Mouse (Mus musculus): ENCODE results near the gene Gm21887. TPM values are rescaled to one million over a fixed set of nuclear protein-coding genes. Genes with fewer than 3 reads are reported as not detected.
"Not testable (repeated sequence)": the region's sequence is repeated elsewhere in the genome, so short reads cannot be mapped to it uniquely, and the experiment has no call there.

Gm21887 gene
- polyA plus RNA-seq, 1 experiment from 2014 or later: 171 TPM

DNA sequence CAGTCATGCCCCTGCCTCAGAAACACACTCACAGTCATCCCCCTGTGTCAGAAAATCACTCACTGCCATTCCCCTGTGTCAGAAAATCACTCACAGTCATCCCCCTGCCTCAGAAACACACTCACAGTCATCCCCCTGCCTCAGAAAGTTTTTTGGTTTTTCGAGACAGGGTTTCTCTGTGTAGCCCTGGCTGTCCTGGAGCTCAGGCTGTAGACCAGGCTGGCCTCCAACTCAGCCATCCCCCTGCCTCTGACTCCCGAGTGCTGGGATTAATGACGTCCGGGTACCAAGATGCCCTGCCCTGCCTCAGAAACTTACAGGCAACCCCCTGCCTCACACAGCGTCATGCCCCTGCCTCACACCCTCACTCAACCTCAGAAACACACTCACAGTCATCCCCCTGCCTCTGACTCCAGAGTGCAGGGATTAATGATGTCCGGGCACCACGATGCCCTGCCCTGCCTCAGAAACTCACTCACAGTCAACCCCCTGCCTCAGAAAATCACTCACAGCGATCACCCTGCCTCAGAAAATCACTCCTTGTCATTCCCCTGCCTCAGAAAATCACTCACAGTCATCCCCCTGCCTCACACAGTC is 16.4 kb upstream of the Gm21887 start:
- not testable (repeated sequence) for H3K4me1 ChIP-seq (replicated peaks); H3K9ac ChIP-seq; H3K4me2 ChIP-seq; ATAC-seq (ENCODE audit: insufficient number of reproducible peaks, low FRiP score); H3K4me3 ChIP-seq; H3K27ac ChIP-seq (ENCODE audit: poor library complexity, severe bottlenecking); H3K27me3 ChIP-seq (replicated peaks)
- WGBS: 56% methylated on average over 5 of the region's 8 CpGs
- H3K9me3 ChIP-seq (replicated peaks): peaks cover 29% of the 10 kb centered on the region
- peaks cover 22% of the 10 kb centered on the region for H3K36me3 ChIP-seq

DNA sequence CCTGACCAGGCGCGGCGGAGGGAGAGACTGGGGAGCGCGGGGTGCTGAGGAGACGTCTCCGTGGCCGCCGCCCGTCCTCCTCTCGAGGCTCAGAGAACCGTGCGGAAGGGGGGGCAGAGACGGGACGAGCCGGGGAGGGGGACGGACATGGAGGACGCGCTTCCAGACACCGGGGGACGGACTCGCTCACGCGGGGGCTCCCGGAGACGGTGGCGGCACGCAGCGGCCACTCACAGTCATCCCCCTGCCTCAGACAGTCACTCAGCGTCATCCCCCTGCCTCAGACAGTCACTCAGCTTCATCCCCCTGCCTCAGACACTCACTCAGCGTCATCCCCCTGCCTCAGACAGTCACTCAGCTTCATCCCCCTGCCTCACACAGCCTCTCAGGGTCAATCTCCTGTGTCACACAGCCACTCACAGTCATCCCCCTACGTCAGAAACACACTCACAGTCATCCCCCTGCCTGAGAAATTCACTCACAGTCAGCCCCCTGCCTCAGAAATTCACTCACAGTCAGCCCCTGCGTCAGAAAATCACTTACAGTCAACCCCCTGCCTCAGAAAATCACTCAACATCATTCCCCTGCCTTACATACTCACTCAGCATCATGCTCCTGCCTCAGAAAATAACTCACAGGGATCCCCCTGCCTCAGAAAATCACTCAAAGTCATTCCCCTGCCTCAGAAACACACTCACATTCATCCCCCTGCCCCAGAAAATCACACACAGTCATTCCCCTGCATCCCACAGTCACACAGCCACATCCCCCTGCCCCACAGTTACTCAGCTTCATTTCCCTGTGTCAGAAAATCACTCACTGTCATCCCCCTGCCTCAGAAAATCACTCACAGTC is 15.2 kb upstream of the Gm21887 start:
- H3K4me2 ChIP-seq; H3K27ac ChIP-seq (ENCODE audit: poor library complexity, severe bottlenecking); H3K4me3 ChIP-seq; H3K27me3 ChIP-seq (replicated peaks); H3K4me1 ChIP-seq (replicated peaks); ATAC-seq (ENCODE audit: insufficient number of reproducible peaks, low FRiP score); H3K9ac ChIP-seq: not testable (repeated sequence)
- peaks cover 14% of the 10 kb centered on the region for H3K36me3 ChIP-seq
- H3K9me3 ChIP-seq (replicated peaks): peaks cover 22% of the 10 kb centered on the region
- WGBS: 29% methylated on average over 3 of the region's 33 CpGs

DNA sequence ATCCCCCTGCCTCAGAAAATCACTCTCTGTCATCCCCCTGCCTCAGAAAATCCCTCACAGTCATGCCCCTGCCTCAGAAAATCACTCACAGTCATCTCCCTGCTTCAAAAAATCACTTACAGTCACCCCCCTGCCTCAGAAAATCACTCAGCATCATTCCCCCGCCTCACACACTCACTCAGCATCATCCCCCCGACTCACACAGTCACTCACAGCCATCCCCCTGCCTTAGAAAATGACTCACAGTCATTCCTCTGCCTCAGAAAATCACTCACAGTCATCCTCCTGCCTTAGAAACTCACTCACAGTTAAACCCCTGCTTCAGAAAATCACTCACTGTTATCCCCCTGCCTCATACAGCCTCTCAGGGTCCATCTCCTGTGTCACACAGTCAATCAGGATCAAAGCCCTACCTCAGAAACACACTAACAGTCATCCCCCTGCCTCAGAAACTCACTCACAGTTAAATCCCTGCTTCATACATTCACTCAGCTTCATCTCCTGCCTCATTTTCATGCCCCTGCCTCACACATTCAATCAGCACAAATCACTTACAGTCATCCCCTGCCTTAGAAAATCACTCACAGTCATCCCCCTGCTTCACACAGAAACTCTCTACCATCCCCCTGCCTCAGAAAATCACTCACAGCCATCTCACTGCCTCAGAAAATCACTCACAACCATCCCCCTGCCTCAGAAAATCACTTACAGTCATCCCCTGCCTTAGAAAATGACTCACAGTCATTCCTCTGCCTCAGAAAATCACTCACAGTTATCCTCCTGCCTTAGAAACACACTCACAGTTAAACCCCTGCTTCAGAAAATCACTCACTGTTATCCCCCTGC is 14.4 kb upstream of the Gm21887 start:
- not testable (repeated sequence) for H3K36me3 ChIP-seq; ATAC-seq (ENCODE audit: insufficient number of reproducible peaks, low FRiP score); H3K9ac ChIP-seq; H3K4me1 ChIP-seq (replicated peaks); H3K27me3 ChIP-seq (replicated peaks); H3K4me3 ChIP-seq; H3K4me2 ChIP-seq; H3K27ac ChIP-seq (ENCODE audit: poor library complexity, severe bottlenecking)
- WGBS: 23% methylated on average over 2 of the region's 2 CpGs
- H3K9me3 ChIP-seq (replicated peaks): peaks cover 19% of the 10 kb centered on the region

DNA sequence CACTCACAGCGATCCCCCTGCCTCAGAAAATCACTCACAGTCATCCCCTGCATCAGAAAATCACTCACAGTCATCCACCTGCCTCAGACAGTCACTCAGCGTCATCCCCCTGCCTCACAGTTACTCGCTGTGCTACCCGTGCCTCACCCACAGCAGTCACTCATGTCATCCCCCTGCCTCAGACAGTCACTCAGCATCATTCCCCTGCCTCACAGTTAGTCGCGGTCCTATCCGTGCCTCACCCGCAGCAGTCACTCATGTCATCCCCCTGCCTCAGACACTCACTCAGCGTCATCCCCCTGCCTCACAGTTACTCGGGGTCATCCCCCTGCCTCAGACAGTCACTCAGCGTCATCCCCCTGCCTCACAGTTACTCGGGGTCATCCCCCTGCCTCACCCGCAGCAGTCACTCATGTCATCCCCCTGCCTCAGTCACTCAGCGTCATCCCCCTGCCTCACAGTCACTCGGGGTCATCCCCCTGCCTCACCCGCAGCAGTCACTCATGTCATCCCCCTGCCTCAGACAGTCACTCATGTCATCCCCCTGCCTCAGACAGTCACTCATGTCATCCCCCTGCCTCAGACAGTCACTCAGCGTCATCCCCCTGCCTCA is 13.4 kb upstream of the Gm21887 start:
- not testable (repeated sequence) for ATAC-seq (ENCODE audit: insufficient number of reproducible peaks, low FRiP score); H3K9ac ChIP-seq; H3K4me2 ChIP-seq; H3K27ac ChIP-seq (ENCODE audit: poor library complexity, severe bottlenecking); H3K27me3 ChIP-seq (replicated peaks); H3K4me3 ChIP-seq; H3K4me1 ChIP-seq (replicated peaks); H3K36me3 ChIP-seq
- H3K9me3 ChIP-seq (replicated peaks): peaks cover 16% of the 10 kb centered on the region
- WGBS: no CpG with 5 or more reads among the region's 17 CpGs

DNA sequence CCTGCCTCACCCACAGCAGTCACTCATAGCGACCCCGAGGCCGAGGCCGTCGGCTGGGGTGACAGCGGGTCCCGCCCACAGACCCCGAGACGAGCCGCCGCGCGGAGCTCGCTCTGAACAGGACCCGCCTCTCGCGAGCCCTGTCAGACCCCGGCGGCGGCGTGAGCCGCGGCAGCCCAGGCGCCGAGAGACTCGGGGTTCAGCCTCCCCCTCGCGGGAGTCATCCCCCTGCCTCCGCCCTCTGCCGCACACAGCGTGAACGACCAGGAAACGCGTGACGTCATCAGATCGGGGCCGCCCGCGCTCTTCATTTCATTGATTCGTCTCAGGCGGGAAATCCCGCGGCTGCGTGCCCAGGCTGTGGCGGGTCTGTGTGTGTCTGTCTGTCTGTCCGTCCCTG is 12.5 kb upstream of the Gm21887 start:
- H3K9ac ChIP-seq; H3K27me3 ChIP-seq (replicated peaks); H3K4me2 ChIP-seq; H3K4me1 ChIP-seq (replicated peaks); H3K4me3 ChIP-seq; H3K36me3 ChIP-seq; H3K27ac ChIP-seq (ENCODE audit: poor library complexity, severe bottlenecking); ATAC-seq (ENCODE audit: insufficient number of reproducible peaks, low FRiP score): not testable (repeated sequence)
- no CpG with 5 or more reads among the region's 46 CpGs for WGBS
- H3K9me3 ChIP-seq (replicated peaks): peaks cover 18% of the 10 kb centered on the region

DNA sequence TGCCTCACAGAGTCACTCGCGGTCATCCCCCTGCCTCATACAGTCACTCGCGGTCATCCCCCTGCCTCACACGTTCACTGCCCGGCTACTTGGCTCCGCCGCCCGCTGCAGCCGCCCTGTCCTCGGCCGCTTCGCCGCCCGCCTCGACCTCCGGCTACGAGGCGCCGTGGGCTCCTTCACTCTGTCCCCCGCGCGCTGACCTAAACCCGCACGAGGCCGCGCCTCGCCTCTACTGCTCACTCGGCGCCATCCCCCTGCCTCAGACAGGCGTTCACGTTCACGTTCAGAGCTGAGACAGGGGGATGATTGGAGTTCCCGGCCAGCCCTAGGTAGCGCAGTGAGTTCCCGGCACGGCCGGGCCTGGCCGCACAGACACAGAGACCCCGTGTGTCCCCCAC is 12.0 kb upstream of the Gm21887 start:
- 45% methylated on average over 40 of the region's 40 CpGs for WGBS
- H3K27ac ChIP-seq (ENCODE audit: poor library complexity, severe bottlenecking); ATAC-seq (ENCODE audit: insufficient number of reproducible peaks, low FRiP score); H3K4me1 ChIP-seq (replicated peaks); H3K36me3 ChIP-seq; H3K27me3 ChIP-seq (replicated peaks): not testable (repeated sequence)
- H3K9me3 ChIP-seq (replicated peaks): peaks cover 18% of the 10 kb centered on the region
- peak overlapping the region; percentile 45; the same call in 1 of the 2 replicates for H3K9ac ChIP-seq
- H3K4me3 ChIP-seq: peak overlapping the region; percentile 42
- peak overlapping the region; percentile 74 for H3K4me2 ChIP-seq

DNA sequence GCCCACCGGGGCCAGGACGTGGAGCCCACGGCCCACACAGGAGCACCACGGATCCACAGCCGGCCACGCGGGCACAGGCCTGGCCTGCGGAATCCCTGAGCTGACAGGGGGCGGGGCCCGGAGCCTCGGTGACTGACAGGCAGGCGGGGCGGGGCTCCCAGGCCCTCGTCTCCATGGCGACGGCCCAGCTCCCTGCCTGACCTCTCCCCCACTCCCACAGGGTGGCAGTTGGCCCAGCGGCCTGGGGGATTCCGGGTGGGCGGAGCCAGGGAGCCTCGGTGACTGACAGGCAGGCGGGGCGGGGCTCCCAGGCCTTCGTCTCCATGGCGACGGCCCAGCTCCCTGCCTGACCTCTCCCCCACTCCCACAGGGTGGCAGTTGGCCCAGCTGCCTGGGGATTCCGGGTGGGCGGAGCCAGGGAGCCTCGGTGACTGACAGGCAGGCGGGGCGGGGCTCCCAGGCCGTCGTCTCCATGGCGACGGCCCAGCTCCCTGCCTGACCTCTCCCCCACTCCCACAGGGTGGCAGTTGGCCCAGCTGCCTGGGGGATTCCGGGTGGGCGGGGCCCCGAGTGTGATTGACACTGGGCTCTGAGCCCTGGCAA is 11.5 kb upstream of the Gm21887 start:
- H3K9ac ChIP-seq: peak overlapping the region; percentile 45; the same call in 1 of the 2 replicates
- H3K27ac ChIP-seq (ENCODE audit: poor library complexity, severe bottlenecking); H3K36me3 ChIP-seq; H3K4me1 ChIP-seq (replicated peaks); H3K27me3 ChIP-seq (replicated peaks): not testable (repeated sequence)
- H3K9me3 ChIP-seq (replicated peaks): peaks cover 15% of the 10 kb centered on the region
- WGBS: 46% methylated on average over 24 of the region's 37 CpGs
- peak; percentile 93 for ATAC-seq (ENCODE audit: insufficient number of reproducible peaks, low FRiP score)
- peak overlapping the region; percentile 42 for H3K4me3 ChIP-seq
- H3K4me2 ChIP-seq: peak overlapping the region; percentile 74

DNA sequence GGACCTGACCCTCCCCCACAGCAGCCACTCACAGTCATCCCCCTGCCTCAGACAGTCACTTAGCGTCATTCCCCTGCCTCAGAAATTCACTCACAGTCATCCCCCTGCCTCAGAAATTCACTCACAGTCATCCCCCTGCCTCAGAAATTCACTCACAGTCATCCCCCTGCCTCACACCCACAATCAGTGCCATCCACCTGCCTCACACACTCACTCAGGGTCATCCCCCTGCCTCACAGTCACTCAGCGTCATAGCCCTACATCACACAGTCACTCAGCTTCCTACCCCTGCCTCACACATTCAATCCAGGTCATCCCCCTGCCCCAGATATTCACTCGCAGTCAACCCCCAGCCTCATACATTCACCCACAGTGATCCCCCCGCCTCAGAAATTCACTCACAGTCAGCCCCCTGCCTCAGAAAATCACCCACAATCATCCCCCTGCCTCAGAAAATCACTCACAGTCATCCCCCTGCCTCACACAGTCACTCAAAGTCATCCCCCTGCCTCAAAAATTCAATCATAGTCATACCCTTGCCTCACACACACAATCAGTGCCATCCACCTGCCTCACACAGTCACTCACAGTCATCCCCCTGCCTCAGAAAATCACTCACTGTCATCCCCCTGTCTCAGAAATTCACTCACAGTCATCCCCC is 10.8 kb upstream of the Gm21887 start:
- not testable (repeated sequence) for H3K27me3 ChIP-seq (replicated peaks); H3K9ac ChIP-seq; H3K27ac ChIP-seq (ENCODE audit: poor library complexity, severe bottlenecking); H3K4me2 ChIP-seq; H3K4me3 ChIP-seq; ATAC-seq (ENCODE audit: insufficient number of reproducible peaks, low FRiP score); H3K4me1 ChIP-seq (replicated peaks); H3K36me3 ChIP-seq
- H3K9me3 ChIP-seq (replicated peaks): peaks cover 15% of the 10 kb centered on the region
- WGBS: 7% methylated on average over 2 of the region's 4 CpGs

DNA sequence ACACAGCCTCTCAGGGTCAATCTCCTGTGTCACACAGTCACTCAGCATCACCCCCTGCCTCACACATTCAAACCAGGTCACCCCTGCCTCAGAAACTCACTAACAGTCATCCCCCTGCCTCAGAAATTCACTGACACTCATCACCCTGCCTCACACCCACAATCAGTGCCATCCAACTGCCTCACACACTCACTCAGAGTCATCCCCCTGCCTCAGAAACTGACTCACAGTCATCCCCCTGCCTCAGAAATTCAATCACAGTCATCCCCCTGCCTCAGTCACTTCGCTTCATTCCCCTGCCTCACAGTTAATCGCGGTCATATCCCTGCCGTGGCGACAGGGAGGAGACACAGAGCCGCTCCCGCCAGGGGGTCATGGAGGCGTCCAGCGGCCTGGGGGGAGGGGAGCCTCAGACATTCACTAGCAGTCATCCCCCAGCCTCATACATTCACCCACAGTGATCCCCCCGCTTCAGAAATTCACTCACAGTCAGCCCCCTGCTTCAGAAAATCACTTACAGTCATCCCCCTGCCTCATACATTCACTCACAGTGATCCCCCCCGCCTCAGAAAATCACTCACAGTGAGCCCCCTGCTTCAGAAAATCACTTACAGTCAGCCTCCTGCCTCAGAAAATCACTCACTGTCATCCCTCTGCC is 10.1 kb upstream of the Gm21887 start:
- H3K9me3 ChIP-seq (replicated peaks): peaks cover 19% of the 10 kb centered on the region
- H3K9ac ChIP-seq; ATAC-seq (ENCODE audit: insufficient number of reproducible peaks, low FRiP score); H3K4me3 ChIP-seq; H3K27ac ChIP-seq (ENCODE audit: poor library complexity, severe bottlenecking); H3K36me3 ChIP-seq; H3K4me2 ChIP-seq; H3K27me3 ChIP-seq (replicated peaks); H3K4me1 ChIP-seq (replicated peaks): not testable (repeated sequence)
- WGBS: 39% methylated on average over 11 of the region's 11 CpGs

Data from heart, embryonic 12.5 days (tissue).